Mouse (Mus musculus): ENCODE results near the gene Tmem251.

GRCm38 (mm10) chr12:102702356-102703110 lies 41.0 kb upstream of the Tmem251 start:
- TF ChIP-seq CTCF (IDR thresholded peaks at IDR 0.05; ENCODE audit: low read depth, low read length) (0 out of 2 replicates have a peak, but pooled peaks have one; percentile 9), POLR2A (IDR thresholded peaks at IDR 0.05; ENCODE audit: borderline replicate concordance, low read depth, low read length) (no peak)

Measured in bone marrow macrophage, adult 2 months (primary cell).